Mouse (Mus musculus) forebrain, embryonic 16.5 days (tissue): ENCODE results near the gene Sp4. TPM values are rescaled to one million over a fixed set of nuclear protein-coding genes. Genes with fewer than 3 reads are reported as not detected.

ENCODE experiments used
- ATAC-seq: fragments of 200-750 bp; cut with Nextera tagmentation; 2 replicates; pipeline ENCODE4 v1.8.0; 2017; ENCODE audit warnings: mild to moderate bottlenecking, moderate library complexity
- H3K27ac ChIP-seq: fragments of 300-500 bp; sonication (generic); 2 replicates; pipeline ENCODE4 v1.5.1; 2014; ENCODE audit warnings: low read length, control low read depth
- H3K27me3 ChIP-seq: fragments of 300-500 bp; sonication (generic); replicated peaks from 2 replicates; pipeline ENCODE4 v1.6.1; 2014; ENCODE audit warnings: low read length; ENCODE audit not compliant: control insufficient read depth, insufficient read depth
- H3K36me3 ChIP-seq: fragments of 300-500 bp; sonication (generic); 2 replicates; pipeline ENCODE4 v1.6.1; 2014; ENCODE audit not compliant: control insufficient read depth, insufficient read depth
- H3K4me1 ChIP-seq: fragments of 300-500 bp; sonication (generic); replicated peaks from 2 replicates; pipeline ENCODE4 v1.6.1; 2014; ENCODE audit warnings: low read length; ENCODE audit not compliant: control insufficient read depth, insufficient read depth
- H3K4me2 ChIP-seq: fragments of 300-500 bp; sonication (generic); 2 replicates; pipeline ENCODE4 v1.6.1; 2014; ENCODE audit warnings: mild to moderate bottlenecking, low read length, control low read depth
- H3K4me3 ChIP-seq: fragments of 300-500 bp; sonication (generic); replicated peaks from 2 replicates; pipeline ENCODE4 v1.5.1; 2014; ENCODE audit warnings: mild to moderate bottlenecking, low read length, control low read depth
- H3K9ac ChIP-seq: fragments of 300-500 bp; sonication (generic); replicated peaks from 2 replicates; pipeline ENCODE4 v1.6.1; 2014; ENCODE audit warnings: low read depth, low read length, control low read depth
- H3K9me3 ChIP-seq: fragments of 300-500 bp; sonication (generic); 2 replicates; pipeline ENCODE4 v1.6.1; 2016; ENCODE audit warnings: low read length; ENCODE audit not compliant: control insufficient read depth
- whole genome bisulfite sequencing: fragments of 180-500 bp; shearing (Covaris S2); extraction: QIAGEN DNeasy Blood & Tissue Kit; methylation state at CpG from one replicate; pipeline ENCODE4 v1.1.7; 2014; 5-methylcytosine and 5-hydroxymethylcytosine counted together
- polyA plus RNA-seq: library from polyadenylated mRNA; unstranded; fragments of >200 nt; fragmentation: Nextera tagmentation; extraction: Ambion mirVana; gene quantifications from 2 replicates; pipeline ENCODE4 v1.2.1, GENCODE M21; 2015

The Sp4 gene
- polyA plus RNA-seq, 1 experiment from 2014 or later = 25.1 TPM

DNA sequence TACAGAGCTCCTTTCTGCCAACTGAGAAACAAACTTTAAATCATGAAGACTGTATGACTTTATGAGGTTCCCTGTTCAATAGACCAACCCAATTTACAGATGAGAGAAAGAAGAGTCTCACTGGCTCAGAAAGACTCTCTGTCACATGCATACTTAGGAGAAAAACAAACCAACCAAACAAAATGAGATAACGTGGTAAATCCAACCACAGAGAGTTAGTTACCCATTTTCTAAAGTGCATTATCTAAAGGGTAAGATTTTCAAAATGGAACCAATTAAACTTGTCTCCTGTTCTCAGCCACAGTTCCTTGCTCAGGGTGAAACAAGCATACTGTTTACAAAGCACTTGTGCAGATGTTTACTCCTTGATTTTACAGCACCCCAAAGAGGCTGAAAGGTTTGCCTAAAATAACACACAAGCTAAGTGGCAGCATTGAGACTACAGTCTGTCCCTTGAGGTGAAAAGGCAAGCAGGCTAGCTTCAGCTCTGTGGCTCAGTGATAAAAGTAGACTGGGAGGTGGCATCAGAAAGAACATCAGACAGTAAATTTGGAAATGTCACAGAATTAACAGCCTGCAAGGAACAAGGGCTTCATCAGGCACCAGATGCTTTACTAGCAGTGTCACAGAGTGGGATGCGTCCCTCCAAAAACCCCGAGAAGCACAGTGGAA is 12.7 kb upstream of the Sp4 start:
- Histone ChIP-seq H3K4me2 (no peak overlapping the region), H3K9me3 (no peaks in the 10 kb centered on the region), H3K4me3 (no peak overlapping the region), H3K36me3 (no peaks in the 10 kb centered on the region), H3K4me1 (no peaks in the 10 kb centered on the region), H3K9ac (no peak overlapping the region), H3K27ac (no peak overlapping the region), H3K27me3 (no peaks in the 10 kb centered on the region)
- no peak for ATAC-seq
- 80% methylated on average over 3 of the region's 3 CpGs for WGBS

DNA sequence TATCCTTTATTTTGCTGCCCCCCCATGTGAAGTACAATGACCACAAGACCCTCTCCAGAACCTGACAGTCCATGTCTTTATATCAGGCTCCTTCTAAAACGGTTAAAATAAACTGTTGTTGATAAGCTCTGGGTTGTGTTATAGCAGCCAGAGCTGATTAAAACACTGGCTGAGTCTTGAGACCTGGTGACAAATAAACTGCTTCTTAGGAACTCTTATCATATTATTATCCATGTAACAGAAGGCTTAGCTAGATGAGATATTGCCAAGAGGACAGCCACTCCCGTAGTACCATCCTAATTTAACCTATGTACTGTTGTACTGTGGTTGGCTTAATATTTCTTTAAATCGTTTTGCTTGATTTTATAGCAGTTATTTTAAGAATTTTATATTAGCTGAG is 2.3 kb upstream of the Sp4 start:
- Histone ChIP-seq H3K27ac (no peak overlapping the region), H3K4me3 (no peak overlapping the region), H3K27me3 (no peaks in the 10 kb centered on the region), H3K9me3 (no peaks in the 10 kb centered on the region), H3K4me1 (peaks cover 19% of the 10 kb centered on the region), H3K9ac (no peak overlapping the region), H3K36me3 (no peaks in the 10 kb centered on the region), H3K4me2 (no peak overlapping the region)
- ATAC-seq = no peak
- WGBS = 89% methylated on average over 3 of the region's 3 CpGs

DNA sequence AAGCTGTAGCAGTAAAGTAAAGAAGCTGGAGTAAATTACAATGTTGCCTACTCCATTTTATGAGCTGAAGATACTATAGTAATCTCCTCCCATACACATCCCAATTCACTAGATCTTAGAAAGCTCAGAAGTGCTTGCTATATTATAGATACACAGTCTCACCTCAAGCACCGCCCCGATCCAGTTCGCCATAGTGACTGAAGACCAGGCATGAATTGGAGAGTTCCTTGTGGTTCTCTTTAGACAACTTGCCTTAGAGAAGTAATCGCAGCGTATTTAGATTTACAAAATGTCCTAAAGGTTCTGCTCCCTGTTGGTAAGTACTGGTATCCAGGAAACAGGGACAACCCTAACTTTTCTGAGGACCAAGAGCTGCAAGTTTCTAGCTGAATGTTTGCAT is 1.8 kb upstream of the Sp4 start:
- 94% methylated on average over 5 of the region's 5 CpGs for WGBS
- peak overlapping the region; percentile 94; the same call in 1 of the 2 replicates for H3K4me3 ChIP-seq
- H3K9me3 ChIP-seq = no peaks in the 10 kb centered on the region
- peak overlapping the region; percentile 58 for H3K4me2 ChIP-seq
- no peaks in the 10 kb centered on the region for H3K36me3 ChIP-seq
- no peaks in the 10 kb centered on the region for H3K27me3 ChIP-seq
- H3K9ac ChIP-seq = no peak overlapping the region
- peaks cover 22% of the 10 kb centered on the region for H3K4me1 ChIP-seq
- no peak overlapping the region for H3K27ac ChIP-seq
- no peak for ATAC-seq

DNA sequence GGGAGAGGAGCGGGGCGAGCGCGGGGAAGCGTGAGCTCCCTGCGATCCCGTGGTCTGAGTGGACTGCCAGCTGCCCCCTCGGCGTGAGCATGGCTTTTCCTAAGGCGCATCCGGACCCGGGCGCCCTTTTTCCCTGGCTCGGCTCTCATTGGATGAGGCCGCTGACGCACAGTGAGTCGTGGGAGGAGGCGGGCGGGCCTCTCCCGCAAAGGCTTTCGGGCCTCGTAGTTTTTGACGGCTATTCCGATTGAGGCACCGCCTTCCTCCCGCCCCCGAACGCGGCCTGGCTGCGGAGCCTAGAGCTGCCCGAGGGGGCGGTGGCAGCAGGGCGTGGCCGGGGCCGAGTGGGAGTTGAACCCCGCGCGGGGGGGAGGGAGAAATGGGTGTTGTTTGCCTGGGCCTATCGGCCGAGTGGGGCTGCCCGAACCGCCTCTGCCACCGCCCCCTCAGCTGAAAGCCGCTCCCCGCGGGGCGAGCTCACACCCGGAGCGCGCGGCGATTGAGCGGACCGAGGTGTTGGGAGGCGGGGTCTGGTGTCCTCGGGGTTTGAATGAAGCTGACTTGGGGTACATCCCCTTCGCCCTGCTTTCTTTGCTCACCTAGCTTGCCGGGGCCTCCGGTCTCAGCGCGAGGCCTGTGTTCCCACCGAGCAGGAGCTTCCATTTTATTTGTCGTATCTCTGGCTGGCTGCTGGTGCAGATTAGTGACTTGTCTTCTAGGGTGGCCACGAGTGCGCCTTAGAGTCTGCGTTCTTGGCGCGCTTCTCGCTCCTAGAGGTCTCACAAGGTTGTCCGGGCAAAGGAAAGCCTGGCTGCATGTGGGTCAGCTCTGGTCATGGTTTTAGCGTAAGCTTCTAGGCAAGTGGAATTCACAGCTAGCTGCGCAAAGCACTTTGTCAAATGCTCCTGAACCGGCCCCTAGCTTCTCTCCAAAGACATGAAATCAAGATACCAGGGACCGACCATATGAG is 911 bp upstream of the Sp4 start:
- WGBS = under 1% methylated on average over 72 of the region's 74 CpGs
- Histone ChIP-seq H3K4me2 (peak overlapping the region; percentile 58), H3K9me3 (no peaks in the 10 kb centered on the region), H3K4me3 (peak overlapping the region; percentile 94), H3K36me3 (no peaks in the 10 kb centered on the region), H3K27ac (peak overlapping the region; percentile 99), H3K4me1 (peaks cover 24% of the 10 kb centered on the region), H3K27me3 (no peaks in the 10 kb centered on the region), H3K9ac (peak overlapping the region; percentile 80)
- ATAC-seq = peak; percentile 90

DNA sequence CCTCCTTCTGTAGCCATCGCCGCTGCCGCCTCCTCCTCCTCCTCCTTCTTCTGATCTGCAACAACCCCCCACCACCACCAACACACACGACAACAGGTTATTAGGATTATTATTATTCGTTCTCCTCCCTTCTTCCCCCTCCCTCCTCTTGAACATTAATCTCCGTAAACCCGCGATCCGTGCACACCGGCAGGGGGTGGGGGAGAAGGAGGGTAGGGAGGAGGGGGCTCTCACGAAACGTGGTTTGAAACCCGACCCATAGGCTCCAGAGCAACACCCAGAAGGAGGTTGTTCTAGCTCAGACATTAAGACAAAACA is 527 bp downstream of the Sp4 start:
- Histone ChIP-seq H3K4me1 (peaks cover 24% of the 10 kb centered on the region), H3K4me2 (peak overlapping the region; percentile 64), H3K4me3 (peak overlapping the region; percentile 94), H3K36me3 (no peaks in the 10 kb centered on the region), H3K27me3 (no peaks in the 10 kb centered on the region), H3K9ac (peak overlapping the region; percentile 83), H3K27ac (peak overlapping the region; percentile 99), H3K9me3 (no peaks in the 10 kb centered on the region)
- no peak for ATAC-seq
- under 1% methylated on average over 13 of the region's 13 CpGs for WGBS

DNA sequence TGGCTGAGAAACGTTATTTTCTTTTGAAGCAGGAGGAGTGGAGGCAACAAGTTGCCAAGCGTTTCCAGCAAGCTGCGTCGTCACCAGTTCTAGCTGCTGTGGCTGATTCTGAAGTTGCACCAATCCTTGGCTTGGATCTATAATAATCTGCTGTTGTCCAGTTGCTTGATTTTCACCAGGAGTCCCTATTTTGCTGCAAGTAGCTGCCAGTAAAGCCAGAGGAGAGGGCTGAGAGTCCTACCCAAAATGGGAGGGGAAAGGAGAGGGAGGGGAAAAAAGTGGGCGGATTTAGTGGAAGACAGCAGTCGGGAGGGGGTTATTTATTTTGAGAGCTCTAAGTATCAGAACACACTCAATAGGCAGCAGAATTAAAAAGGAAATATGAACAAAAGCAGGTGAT is 1.3 kb downstream of the Sp4 start:
- H3K36me3 ChIP-seq = no peaks in the 10 kb centered on the region; the same call in 1 of the 2 replicates
- peaks cover 24% of the 10 kb centered on the region for H3K4me1 ChIP-seq
- H3K9ac ChIP-seq = no peak overlapping the region
- H3K4me2 ChIP-seq = peak overlapping the region; percentile 44
- H3K4me3 ChIP-seq = peak overlapping the region; percentile 8; the same call in 1 of the 2 replicates
- no peak overlapping the region for H3K27ac ChIP-seq
- H3K9me3 ChIP-seq = no peaks in the 10 kb centered on the region
- H3K27me3 ChIP-seq = no peaks in the 10 kb centered on the region
- WGBS = 11% methylated on average over 6 of the region's 6 CpGs
- no peak for ATAC-seq

DNA sequence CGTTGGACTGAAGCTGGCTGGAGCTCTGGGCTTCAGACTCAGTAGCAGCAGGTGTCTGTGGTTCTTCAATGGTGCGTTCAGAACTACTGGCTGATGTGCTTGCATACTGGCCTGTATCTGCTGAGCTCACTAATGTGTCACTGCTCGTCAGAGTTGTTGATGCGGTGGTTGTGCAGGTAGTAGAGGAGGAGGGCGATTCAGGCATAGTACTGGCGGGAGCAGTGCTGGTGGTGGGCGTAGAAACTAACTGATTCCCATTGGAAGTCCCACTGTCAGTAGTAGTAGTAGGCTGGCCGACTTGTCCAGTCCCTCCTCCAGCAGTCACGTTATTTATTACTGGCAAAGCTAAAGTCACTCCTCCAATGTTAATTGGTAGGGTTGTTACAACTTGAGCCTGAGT is 2.1 kb downstream of the Sp4 start:
- Histone ChIP-seq H3K9ac (no peak overlapping the region; the same call in 1 of the 2 replicates), H3K9me3 (no peaks in the 10 kb centered on the region), H3K36me3 (no peaks in the 10 kb centered on the region; the same call in 1 of the 2 replicates), H3K27me3 (no peaks in the 10 kb centered on the region), H3K4me1 (peaks cover 24% of the 10 kb centered on the region), H3K27ac (no peak overlapping the region), H3K4me2 (peak overlapping the region; percentile 47), H3K4me3 (no peak overlapping the region)
- ATAC-seq = no peak
- WGBS = 80% methylated on average over 9 of the region's 9 CpGs

DNA sequence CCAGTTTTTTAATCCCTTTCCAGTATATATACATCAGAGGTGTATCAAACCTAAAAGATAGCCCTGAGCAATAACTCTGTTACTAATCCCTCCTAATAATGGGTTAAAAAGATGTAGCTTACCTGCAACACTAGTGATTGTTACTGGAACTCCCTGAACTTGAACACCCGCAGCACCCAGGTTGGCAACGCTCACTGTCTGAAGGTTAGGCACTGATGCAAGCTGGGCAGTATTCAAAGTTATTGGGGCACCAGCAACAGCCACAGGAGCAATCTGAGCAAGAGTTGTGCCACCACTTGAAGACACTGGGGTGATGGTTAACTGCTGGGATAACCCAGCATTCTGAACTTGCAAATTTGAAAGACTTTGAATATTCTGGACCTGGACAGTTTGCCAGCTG is 2.7 kb downstream of the Sp4 start:
- ATAC-seq = no peak
- Histone ChIP-seq H3K4me3 (0 out of 2 replicates have a peak overlapping the region, but pooled peaks have one; percentile 13), H3K4me1 (peaks cover 24% of the 10 kb centered on the region), H3K9me3 (no peaks in the 10 kb centered on the region), H3K27ac (no peak overlapping the region), H3K27me3 (no peaks in the 10 kb centered on the region), H3K36me3 (no peaks in the 10 kb centered on the region; the same call in 1 of the 2 replicates), H3K9ac (no peak overlapping the region), H3K4me2 (peak overlapping the region; percentile 47)
- WGBS = 80% methylated on average over 2 of the region's 2 CpGs

DNA sequence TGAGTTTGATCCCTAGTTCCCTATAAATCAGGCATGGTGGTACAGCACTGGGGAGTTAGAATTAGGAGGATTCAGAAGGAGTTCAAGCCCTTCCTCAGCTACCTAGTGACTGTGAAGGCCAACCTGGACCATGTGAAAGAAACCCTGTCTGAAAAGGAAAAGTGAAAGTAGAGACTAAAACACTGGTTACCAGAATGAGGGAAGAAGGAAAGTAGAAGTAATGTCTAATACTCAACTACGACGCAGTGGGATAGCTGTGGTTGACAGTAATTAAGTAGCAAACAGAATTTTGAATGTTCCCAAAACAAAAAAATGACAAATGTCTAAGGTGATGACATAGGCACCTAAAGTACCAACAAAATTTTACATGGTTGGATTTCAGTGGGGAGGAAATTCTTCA is 5.0 kb downstream of the Sp4 start:
- Histone ChIP-seq H3K4me3 (no peak overlapping the region), H3K27ac (no peak overlapping the region), H3K27me3 (no peaks in the 10 kb centered on the region), H3K36me3 (no peaks in the 10 kb centered on the region; the same call in 1 of the 2 replicates), H3K4me1 (peaks cover 21% of the 10 kb centered on the region), H3K9me3 (no peaks in the 10 kb centered on the region), H3K9ac (no peak overlapping the region), H3K4me2 (no peak overlapping the region)
- no peak for ATAC-seq
- WGBS = 93% methylated on average over 2 of the region's 2 CpGs
